Mouse (Mus musculus) midbrain, embryonic 11.5 days (tissue): ENCODE data around the gene Sf3b4. TPM values are rescaled to one million over a fixed set of nuclear protein-coding genes. Genes with fewer than 3 reads are reported as not detected.
A peak's percentile ranks its signal among the peaks of the same experiment; 100 is the strongest.

ENCODE experiments used
- ATAC-seq: fragments of 200-750 bp; cut with Nextera tagmentation; 2 replicates; pipeline ENCODE4 v1.8.0; 2017; ENCODE audit warnings: moderate TSS enrichment, moderate library complexity; ENCODE audit not compliant: low FRiP score
- DNase-seq: peaks from one replicate; pipeline ENCODE4 v3.0.0; 2015; ENCODE audit warnings: low spot score; ENCODE audit errors: missing footprints
- H3K27ac ChIP-seq: fragments of 300-500 bp; sonication (generic); 2 replicates; pipeline ENCODE4 v1.5.1; 2014; ENCODE audit warnings: low read depth, low read length
- H3K27me3 ChIP-seq: fragments of 300-500 bp; sonication (generic); 2 replicates; pipeline ENCODE4 v1.6.1; 2014; ENCODE audit warnings: mild to moderate bottlenecking, low read length, moderate library complexity, mixed read lengths; ENCODE audit not compliant: control insufficient read depth, insufficient read depth
- H3K36me3 ChIP-seq: fragments of 300-500 bp; sonication (generic); 2 replicates; pipeline ENCODE4 v1.6.1; 2014; ENCODE audit warnings: mild to moderate bottlenecking, low read length, moderate library complexity, mixed read lengths; ENCODE audit not compliant: control insufficient read depth, insufficient read depth
- H3K4me1 ChIP-seq: fragments of 300-500 bp; sonication (generic); 2 replicates; pipeline ENCODE4 v1.6.1; 2014; ENCODE audit warnings: low read length; ENCODE audit not compliant: control insufficient read depth, insufficient read depth
- H3K4me2 ChIP-seq: fragments of 300-500 bp; sonication (generic); 2 replicates; pipeline ENCODE4 v1.6.1; 2014; ENCODE audit warnings: mild to moderate bottlenecking, moderate library complexity
- H3K4me3 ChIP-seq: fragments of 300-500 bp; sonication (generic); 2 replicates; pipeline ENCODE4 v1.5.1; 2014; ENCODE audit warnings: low read depth, low read length
- H3K9ac ChIP-seq: fragments of 300-500 bp; sonication (generic); 2 replicates; pipeline ENCODE4 v1.6.1; 2014; ENCODE audit warnings: low read length
- H3K9me3 ChIP-seq: fragments of 300-500 bp; sonication (generic); 2 replicates; pipeline ENCODE4 v1.6.1; 2016; ENCODE audit warnings: low read length; ENCODE audit not compliant: control insufficient read depth
- WGBS: fragments of 180-500 bp; shearing (Covaris S2); extraction: QIAGEN DNeasy Blood & Tissue Kit; methylation state at CpG from one replicate; pipeline ENCODE4 v1.1.7; 2014; 5-methylcytosine and 5-hydroxymethylcytosine counted together
- polyA plus RNA-seq: library from polyadenylated mRNA; unstranded; fragments of >200 nt; fragmentation: Nextera tagmentation; extraction: Ambion mirVana; gene quantifications from 2 replicates; pipeline ENCODE4 v1.2.1, GENCODE M21; 2014

The Sf3b4 gene
- polyA plus RNA-seq, 1 experiment from 2014 or later = 216 TPM

DNA sequence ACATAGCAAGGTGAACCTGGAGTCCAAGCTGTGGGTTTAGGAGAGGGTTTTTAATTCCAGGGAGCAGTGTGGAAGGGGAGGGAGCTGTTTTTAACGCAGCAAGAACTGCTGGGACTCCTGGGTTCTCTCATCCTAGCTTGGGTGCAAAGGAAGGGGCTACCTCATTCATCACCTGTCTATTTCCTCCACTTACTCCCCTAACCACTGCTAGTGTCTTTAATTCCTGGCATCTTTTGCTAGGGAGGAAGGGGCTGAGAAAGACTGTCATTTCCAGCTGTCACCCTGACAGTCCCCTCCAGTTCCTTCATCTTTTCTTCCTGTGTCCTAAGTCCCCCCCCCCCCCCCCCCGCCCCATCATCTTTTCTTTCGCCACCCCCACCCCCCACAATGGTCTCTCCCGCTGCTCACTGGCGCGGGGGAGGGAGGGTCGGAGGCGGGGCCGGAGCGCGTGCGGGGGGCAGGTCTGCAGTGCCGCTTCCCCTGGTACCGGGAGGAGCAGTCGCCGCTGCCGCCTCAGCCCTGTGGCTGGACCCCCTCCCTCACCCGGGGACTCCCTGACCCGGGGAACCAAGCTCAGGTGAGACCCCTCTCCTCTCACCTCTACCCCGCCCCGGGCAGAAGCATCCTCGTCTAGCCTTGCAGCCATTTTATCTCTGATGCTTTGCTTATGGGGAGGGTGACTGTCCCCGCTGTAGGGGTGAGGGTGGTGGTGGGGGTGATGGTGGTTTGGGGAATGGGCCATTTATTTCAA, 8.8 kb downstream of the Sf3b4 start, which contains the start of gene Sv2a:
Gene Sv2a, plus strand, starts transcription at position 425 of the 751 bp plus-strand sequence.
- ATAC-seq = peak; percentile 68
- Histone ChIP-seq H3K27me3 (no peaks in the 10 kb centered on the region), H3K9ac (peak within 1 kb of the TSS; percentile 69), H3K4me1 (peaks cover 20% of the 10 kb centered on the region), H3K27ac (0 out of 2 replicates have a peak within 1 kb of the TSS, but pooled peaks have one; percentile 25), H3K9me3 (no peaks in the 10 kb centered on the region), H3K36me3 (0 out of 2 replicates have a peak, but pooled peaks cover 2% of the 10 kb centered on the region), H3K4me2 (peak within 1 kb of the TSS; percentile 69), H3K4me3 (peak within 1 kb of the TSS; percentile 40)
- DNase-seq = peak; percentile 86
- WGBS = 1% methylated on average over 8 of the region's 23 CpGs

DNA sequence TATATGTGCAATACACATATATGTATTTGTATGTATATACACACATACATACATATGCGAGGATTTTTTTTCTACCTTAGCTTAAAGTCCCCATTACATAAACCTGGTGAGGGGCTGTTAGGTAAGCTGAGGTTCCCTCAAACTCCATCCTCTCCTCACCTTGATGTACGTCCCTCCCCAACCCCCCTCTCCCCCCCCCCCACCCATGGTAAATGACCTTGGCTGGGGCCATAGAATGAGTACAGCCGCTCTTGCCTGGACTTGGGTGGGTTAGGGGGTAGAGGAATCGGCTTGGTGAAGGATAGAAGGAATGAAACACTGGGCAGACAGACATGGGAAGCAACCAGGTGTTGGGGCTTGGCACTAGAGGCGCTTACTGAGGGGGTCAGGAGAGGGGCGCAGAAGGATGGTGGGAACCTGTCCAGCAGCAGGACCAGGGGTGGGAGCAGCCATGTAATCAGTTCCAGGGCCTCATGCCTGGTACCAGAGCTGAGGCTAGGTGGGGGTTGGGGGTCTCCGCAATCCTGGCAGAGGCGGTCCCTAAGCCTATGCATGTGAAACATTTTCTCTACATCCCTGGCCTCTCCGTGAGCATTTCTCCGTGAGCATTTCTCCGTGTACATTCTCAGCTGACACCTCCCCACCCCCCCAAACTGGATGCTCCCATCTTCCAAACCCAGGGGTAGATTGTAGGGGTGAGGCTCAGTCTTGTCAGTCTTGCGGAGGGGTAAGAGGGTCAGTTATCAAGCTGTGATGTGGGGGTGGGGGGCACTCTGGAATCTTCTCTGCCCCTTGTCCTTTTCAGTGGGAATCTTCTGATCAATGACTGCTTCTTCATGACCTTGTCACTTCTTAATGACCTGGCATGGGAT, 9.6 kb downstream of the Sf3b4 start:
- Histone ChIP-seq H3K4me2 (peak overlapping the region; percentile 69), H3K9me3 (no peaks in the 10 kb centered on the region), H3K27me3 (no peaks in the 10 kb centered on the region), H3K27ac (no peak overlapping the region), H3K36me3 (0 out of 2 replicates have a peak, but pooled peaks cover 2% of the 10 kb centered on the region), H3K4me3 (peak overlapping the region; percentile 40), H3K4me1 (peaks cover 20% of the 10 kb centered on the region), H3K9ac (peak overlapping the region; percentile 69)
- no peak for DNase-seq
- peak; percentile 25; the same call in 1 of the 2 replicates for ATAC-seq
- WGBS = 38% methylated on average over 12 of the region's 12 CpGs

DNA sequence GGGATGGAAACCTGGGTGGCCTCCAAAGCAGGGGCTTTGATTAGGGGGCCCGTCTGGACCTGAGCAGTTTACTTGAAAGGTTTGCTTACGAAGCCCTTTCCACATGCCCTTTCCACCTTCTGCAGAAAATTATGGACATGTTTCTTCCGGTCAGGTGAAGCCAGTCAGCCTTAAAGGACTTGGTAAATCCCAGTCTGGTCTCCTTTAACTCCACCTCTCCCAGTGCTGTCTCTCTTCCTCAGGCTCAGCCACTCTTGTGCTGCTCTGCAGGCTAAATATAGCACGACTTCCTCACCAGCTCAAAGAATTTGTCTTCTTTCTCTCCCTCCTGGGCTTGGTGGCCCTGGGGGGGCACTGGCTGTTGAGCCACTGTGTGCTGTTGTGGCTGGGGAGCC, 10.2 kb downstream of the Sf3b4 start:
- 37% methylated on average over 4 of the region's 4 CpGs for WGBS
- Histone ChIP-seq H3K4me2 (peak overlapping the region; percentile 69; the same call in 1 of the 2 replicates), H3K9me3 (no peaks in the 10 kb centered on the region), H3K27me3 (no peaks in the 10 kb centered on the region), H3K4me3 (no peak overlapping the region; the same call in 1 of the 2 replicates), H3K36me3 (0 out of 2 replicates have a peak, but pooled peaks cover 1% of the 10 kb centered on the region), H3K27ac (no peak overlapping the region), H3K4me1 (peaks cover 20% of the 10 kb centered on the region), H3K9ac (no peak overlapping the region; the same call in 1 of the 2 replicates)
- no peak for DNase-seq
- no peak for ATAC-seq

DNA sequence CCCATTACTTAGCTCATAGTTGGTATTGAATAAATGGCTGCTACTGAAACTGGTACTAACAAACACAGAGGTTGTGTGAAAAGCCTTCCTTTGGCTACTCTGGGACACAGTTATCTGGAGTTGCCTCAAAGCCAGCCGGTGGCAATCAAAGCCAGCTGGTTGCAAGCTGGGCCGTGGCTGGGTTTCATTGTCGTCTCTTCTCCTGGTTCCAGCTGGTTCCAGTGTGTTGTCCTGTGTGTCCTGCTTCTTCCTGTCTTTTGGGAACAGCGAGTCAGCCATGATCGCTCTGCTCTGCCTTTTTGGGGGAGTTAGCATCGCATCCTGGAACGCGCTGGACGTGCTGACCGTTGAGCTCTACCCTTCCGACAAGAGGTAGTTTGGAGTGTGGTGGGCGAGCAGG, 20.8 kb downstream of the Sf3b4 start:
- ATAC-seq (no peak), DNase-seq (no peak)
- H3K9ac ChIP-seq = no peak overlapping the region
- H3K27ac ChIP-seq = no peak overlapping the region
- no peaks in the 10 kb centered on the region for H3K27me3 ChIP-seq
- no peak overlapping the region for H3K4me2 ChIP-seq
- 63% methylated on average over 12 of the region's 12 CpGs for WGBS
- peaks cover 8% of the 10 kb centered on the region for H3K4me1 ChIP-seq
- H3K4me3 ChIP-seq = no peak overlapping the region
- H3K36me3 ChIP-seq = no peaks in the 10 kb centered on the region; the same call in 1 of the 2 replicates
- H3K9me3 ChIP-seq = no peaks in the 10 kb centered on the region; the same call in 1 of the 2 replicates

DNA sequence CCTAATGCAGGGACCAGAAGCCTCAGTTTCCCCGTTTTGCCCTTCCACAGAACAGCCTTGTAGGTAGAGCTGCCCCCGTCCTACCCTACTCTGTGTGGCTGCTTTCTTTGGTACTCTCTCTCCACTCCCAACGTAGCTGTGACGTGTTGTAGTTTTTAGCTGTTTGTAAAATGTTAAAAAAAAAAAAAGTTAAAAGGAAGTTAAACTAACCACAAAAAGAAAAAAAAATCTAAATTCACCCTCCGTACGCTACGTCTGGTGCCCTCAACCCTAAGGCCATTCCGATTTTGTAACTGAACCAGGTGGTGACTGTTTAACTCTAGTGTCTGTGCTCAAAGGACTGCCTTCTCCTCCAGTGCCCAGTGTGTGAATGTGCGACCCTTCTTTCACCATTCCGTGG, 22.8 kb downstream of the Sf3b4 start:
- DNase-seq = no peak
- Histone ChIP-seq H3K4me1 (peaks cover 11% of the 10 kb centered on the region), H3K27ac (no peak overlapping the region), H3K9me3 (no peaks in the 10 kb centered on the region; the same call in 1 of the 2 replicates), H3K36me3 (no peaks in the 10 kb centered on the region; the same call in 1 of the 2 replicates), H3K4me2 (no peak overlapping the region), H3K27me3 (no peaks in the 10 kb centered on the region), H3K9ac (no peak overlapping the region), H3K4me3 (no peak overlapping the region)
- ATAC-seq = no peak
- 91% methylated on average over 10 of the region's 10 CpGs for WGBS

DNA sequence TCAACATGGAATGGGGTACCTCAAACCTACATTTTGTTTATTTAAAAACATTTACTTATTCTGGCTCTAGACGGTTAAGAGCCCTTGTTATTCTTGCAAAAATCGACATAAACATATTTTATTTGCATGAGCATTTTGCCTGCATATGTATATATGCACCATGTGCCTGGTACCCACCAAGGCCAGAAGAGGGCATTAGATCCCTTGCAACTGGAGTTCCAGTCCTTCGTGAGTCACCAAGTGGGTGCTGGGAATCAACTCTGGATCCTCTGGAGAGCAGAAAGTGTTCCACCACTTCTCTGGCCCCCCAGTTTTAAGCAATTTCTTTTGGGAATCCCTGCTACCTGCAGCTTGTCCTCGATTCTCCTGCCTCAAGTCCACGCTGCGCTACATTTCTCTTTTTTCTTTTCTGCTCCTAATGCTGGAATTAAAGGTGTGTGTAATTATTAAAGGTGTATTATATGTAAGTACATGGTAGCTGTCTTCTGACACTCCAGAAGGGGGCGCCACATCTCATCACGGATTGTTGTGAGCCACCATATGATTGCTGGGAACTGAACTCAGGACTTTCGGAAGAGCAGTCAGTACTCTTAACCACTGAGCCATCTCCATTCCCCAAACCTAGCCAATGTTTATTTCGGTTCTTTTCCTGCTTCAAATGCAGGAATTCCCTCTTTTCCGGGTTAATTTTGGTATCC, 23.6 kb downstream of the Sf3b4 start:
- H3K27me3 ChIP-seq = no peaks in the 10 kb centered on the region
- no peak overlapping the region for H3K4me3 ChIP-seq
- H3K4me1 ChIP-seq = peaks cover 11% of the 10 kb centered on the region
- H3K4me2 ChIP-seq = no peak overlapping the region
- ATAC-seq (no peak), DNase-seq (no peak)
- H3K9ac ChIP-seq = no peak overlapping the region
- H3K9me3 ChIP-seq = no peaks in the 10 kb centered on the region; the same call in 1 of the 2 replicates
- H3K36me3 ChIP-seq = no peaks in the 10 kb centered on the region; the same call in 1 of the 2 replicates
- no peak overlapping the region for H3K27ac ChIP-seq
- 93% methylated on average over 11 of the region's 11 CpGs for WGBS

DNA sequence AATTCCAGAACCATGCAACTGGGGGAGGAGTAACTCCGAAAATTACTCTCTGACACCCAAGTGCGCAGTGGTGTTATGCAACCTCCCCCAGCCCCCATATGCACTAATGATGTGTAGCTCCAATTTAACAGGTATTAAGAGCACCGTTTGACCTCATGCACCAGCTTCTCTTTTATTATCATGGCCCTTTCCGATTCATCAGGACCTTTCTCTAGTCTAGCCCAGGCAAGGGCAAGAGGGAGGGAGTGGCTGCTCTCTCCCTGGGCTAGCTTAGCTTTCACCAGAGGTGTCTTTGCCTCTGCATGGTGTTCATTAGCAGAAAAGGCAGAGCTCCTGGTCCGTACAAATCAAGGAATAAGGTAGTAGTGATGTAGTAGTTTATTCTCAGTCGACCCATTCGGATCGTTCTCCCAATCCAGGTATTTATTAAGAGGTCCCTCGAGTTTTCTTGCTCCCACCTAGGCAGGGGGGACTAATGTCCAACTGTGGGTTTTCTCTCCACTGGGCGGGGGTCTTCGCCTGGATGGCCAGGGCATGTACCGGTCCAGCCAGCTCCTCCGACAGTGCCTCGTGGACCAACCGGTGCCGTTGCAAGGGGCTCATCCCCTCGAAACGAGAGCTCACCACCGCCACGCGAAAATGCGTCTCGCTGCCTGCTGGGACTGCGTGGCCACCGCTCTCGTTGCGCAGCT, 24.5 kb downstream of the Sf3b4 start:
- no peaks in the 10 kb centered on the region for H3K27me3 ChIP-seq

More for the DNA sequence above, 24.5 kb downstream of the Sf3b4 start:
- H3K4me1 ChIP-seq = peaks cover 11% of the 10 kb centered on the region
- peak overlapping the region; percentile 88 for H3K27ac ChIP-seq
- no peaks in the 10 kb centered on the region; the same call in 1 of the 2 replicates for H3K9me3 ChIP-seq
- H3K4me3 ChIP-seq = peak overlapping the region; percentile 62
- WGBS = 21% methylated on average over 27 of the region's 27 CpGs
- no peaks in the 10 kb centered on the region; the same call in 1 of the 2 replicates for H3K36me3 ChIP-seq
- ATAC-seq (peak; percentile 61), DNase-seq (no peak)
- peak overlapping the region; percentile 96 for H3K9ac ChIP-seq
- peak overlapping the region; percentile 96 for H3K4me2 ChIP-seq
